ENCODE assay signal across 8 mouse cellular contexts in genomic region chr6:113078031-113078721, GRCm38 (mm10). TPM values are rescaled to one million over a fixed set of nuclear protein-coding genes. Genes with fewer than 3 reads are reported as not detected.
DNase-seq lines count a peak whose midpoint lies in the region; ATAC-seq and TF ChIP-seq lines count a peak whose summit lies in the region.

No protein-coding gene starts in this region.

- no peak for TF ChIP-seq CTCF in C2C12 (IDR thresholded peaks at IDR 0.05; ENCODE audit: control insufficient read depth, insufficient read depth, insufficient read length)
- no peak for TF ChIP-seq CTCF in kidney, postnatal 0 days (IDR thresholded peaks at IDR 0.05; ENCODE audit: low read depth)
- no peak for TF ChIP-seq CTCF in olfactory bulb, adult 2 months (IDR thresholded peaks at IDR 0.05; ENCODE audit: insufficient read depth, low read depth, low read length)

- H3ac ChIP-seq in C2C12 (ENCODE audit: control insufficient read depth, insufficient read length, low read depth) = peak overlapping the region; percentile 88

- peaks cover 32% of the 10 kb centered on the region for H3K36me3 ChIP-seq in C2C12 (ENCODE audit: control insufficient read depth, insufficient read depth)
- H3K36me3 ChIP-seq in heart, embryonic 11.5 days (ENCODE audit: control insufficient read depth, insufficient read depth, low read length) = no peaks in the 10 kb centered on the region
- no peaks in the 10 kb centered on the region for H3K36me3 ChIP-seq in kidney, postnatal 0 days (ENCODE audit: insufficient read depth, low read length)
- H3K36me3 ChIP-seq in liver, embryonic 16.5 days (ENCODE audit: control insufficient read depth, insufficient read depth) = no peaks in the 10 kb centered on the region

- WGBS in heart, embryonic 11.5 days (ENCODE audit: insufficient replicate concordance) = under 1% methylated on average over 18 of the region's 18 CpGs
- under 1% methylated on average over 18 of the region's 18 CpGs for WGBS in kidney, postnatal 0 days
- WGBS in liver, embryonic 16.5 days (ENCODE audit: insufficient replicate concordance) = under 1% methylated on average over 18 of the region's 18 CpGs
- WGBS in olfactory bulb, adult 2 months = 0% methylated on average over 18 of the region's 18 CpGs

- DNase-seq in adrenal gland, adult 18-20 months (ENCODE audit: low spot score in 2 of 2) = peak; percentile 28 to 32
- DNase-seq in embryo, embryonic 9.5 days (ENCODE audit: extremely low spot score) = peak; percentile 57
- peak; percentile 62 for DNase-seq in kidney, postnatal 0 days (ENCODE audit: low spot score)
- DNase-seq in thymus, postnatal 4 days = peak; percentile 39

- H3K79me3 ChIP-seq in C2C12 (ENCODE audit: low read depth) = peaks cover 83% of the 10 kb centered on the region

- no peaks in the 10 kb centered on the region for H3K27me3 ChIP-seq in C2C12 (ENCODE audit: control insufficient read depth, insufficient read depth, insufficient read length)
- H3K27me3 ChIP-seq in heart, embryonic 11.5 days (ENCODE audit: control insufficient read depth, insufficient read depth, low read length) = no peaks in the 10 kb centered on the region
- H3K27me3 ChIP-seq in kidney, postnatal 0 days (ENCODE audit: insufficient read depth, low read length) = no peaks in the 10 kb centered on the region
- no peaks in the 10 kb centered on the region for H3K27me3 ChIP-seq in liver, embryonic 16.5 days (ENCODE audit: control insufficient read depth, insufficient read depth, low read depth, low read length)

- no peak for ATAC-seq in heart, embryonic 11.5 days (replicated peaks; ENCODE audit: insufficient number of reproducible peaks, low FRiP score, low TSS enrichment)
- ATAC-seq in kidney, postnatal 0 days (replicated peaks; ENCODE audit: low FRiP score, low read depth) = no peak
- no peak for ATAC-seq in liver, embryonic 16.5 days (ENCODE audit: low read depth)

- H3K4me2 ChIP-seq in heart, embryonic 11.5 days = peak overlapping the region; percentile 90
- H3K4me2 ChIP-seq in kidney, postnatal 0 days (ENCODE audit: low read length) = peak overlapping the region; percentile 79
- H3K4me2 ChIP-seq in liver, embryonic 16.5 days (ENCODE audit: low read depth, low read length) = peak overlapping the region; percentile 56

- no peak for TF ChIP-seq POLR2A in olfactory bulb, adult 2 months (IDR thresholded peaks at IDR 0.05; ENCODE audit: insufficient read depth, low read depth, low read length)

- peak overlapping the region; percentile 96 for H3K9ac ChIP-seq in heart, embryonic 11.5 days (ENCODE audit: low read depth, low read length)
- peak overlapping the region; percentile 94 for H3K9ac ChIP-seq in kidney, postnatal 0 days (ENCODE audit: low read depth, low read length)
- H3K9ac ChIP-seq in liver, embryonic 16.5 days (ENCODE audit: low read depth, low read length) = peak overlapping the region; percentile 98

- peaks cover 23% of the 10 kb centered on the region for H3K4me1 ChIP-seq in heart, embryonic 11.5 days (ENCODE audit: control insufficient read depth, insufficient read depth, low read length)
- peaks cover 17% of the 10 kb centered on the region for H3K4me1 ChIP-seq in kidney, postnatal 0 days (replicated peaks; ENCODE audit: insufficient read depth, low read length)
- H3K4me1 ChIP-seq in liver, embryonic 16.5 days (ENCODE audit: control insufficient read depth, low read depth, low read length) = peaks cover 30% of the 10 kb centered on the region
- H3K4me1 ChIP-seq in olfactory bulb, adult 2 months (ENCODE audit: control insufficient read depth, insufficient read depth, low read length) = peaks cover 5% of the 10 kb centered on the region

- peak overlapping the region; percentile 97 for H3K4me3 ChIP-seq in C2C12 (ENCODE audit: insufficient read depth, poor library complexity, severe bottlenecking)
- H3K4me3 ChIP-seq in heart, embryonic 11.5 days (ENCODE audit: low read depth, low read length) = peak overlapping the region; percentile 74
- peak overlapping the region; percentile 78 for H3K4me3 ChIP-seq in kidney, postnatal 0 days (replicated peaks; ENCODE audit: low read depth, low read length)
- peak overlapping the region; percentile 90 for H3K4me3 ChIP-seq in liver, embryonic 16.5 days (ENCODE audit: low read depth, low read length)
- H3K4me3 ChIP-seq in olfactory bulb, adult 2 months (ENCODE audit: insufficient read depth, low read depth, low read length) = peak overlapping the region; percentile 96

- peaks cover 87% of the 10 kb centered on the region for H3K79me2 ChIP-seq in C2C12 (ENCODE audit: control insufficient read depth, insufficient read depth)

- peak overlapping the region; percentile 100 for H3K27ac ChIP-seq in heart, embryonic 11.5 days (ENCODE audit: low read depth, low read length)
- H3K27ac ChIP-seq in kidney, postnatal 0 days = peak overlapping the region; percentile 99
- H3K27ac ChIP-seq in liver, embryonic 16.5 days (ENCODE audit: low read length) = peak overlapping the region; percentile 100
- H3K27ac ChIP-seq in olfactory bulb, adult 2 months (ENCODE audit: insufficient read depth, low read depth, low read length) = peak overlapping the region; percentile 99

- no peaks in the 10 kb centered on the region for H3K9me3 ChIP-seq in heart, embryonic 11.5 days (replicated peaks; ENCODE audit: control insufficient read depth, low read length)
- H3K9me3 ChIP-seq in kidney, postnatal 0 days (replicated peaks; ENCODE audit: low read length) = no peaks in the 10 kb centered on the region
- no peaks in the 10 kb centered on the region for H3K9me3 ChIP-seq in liver, embryonic 16.5 days (replicated peaks; ENCODE audit: control insufficient read depth, low read length)

TF ChIP-seq in C2C12, 6 proteins besides CTCF, POLR2A, EP300 and RAD21:
- TF ChIP-seq FOSL1 (IDR thresholded peaks at IDR 0.05; ENCODE audit: insufficient read depth, low read length, poor library complexity, severe bottlenecking) (no peak), MYOD1 (IDR thresholded peaks at IDR 0.05; ENCODE audit: control insufficient read depth, insufficient read length, low read depth) (no peak), MYOG (IDR thresholded peaks at IDR 0.05; ENCODE audit: control insufficient read depth, extremely low read depth, insufficient read length) (no peak), USF1 (IDR thresholded peaks at IDR 0.05; ENCODE audit: low read depth) (no peak), MAX (IDR thresholded peaks at IDR 0.05) (no peak), CEBPB (IDR thresholded peaks at IDR 0.05; ENCODE audit: low read depth) (no peak)
TF ChIP-seq in C2C12: peak in this region for 0.

RNA-seq across cellular contexts. Expression of gene Setd5, which starts 1.0 kb away (rescaled TPM):
- polyA plus RNA-seq in C2C12 (2012; fragmentation: generic; extraction: Trizol) = 17.0 TPM
- total RNA-seq in adrenal gland, adult 18-20 months (2021) = 10 to 100 TPM; 72.2 to 86.2 TPM
- polyA plus RNA-seq in heart, embryonic 11.5 days (2014; fragmentation: Nextera tagmentation; extraction: Ambion mirVana) = 72.3 and 86.9 TPM in 2 replicates
- 46.4 and 50.3 TPM in 2 replicates for polyA plus RNA-seq in kidney, postnatal 0 days (2015; fragmentation: Nextera tagmentation; extraction: Ambion mirVana)
- polyA plus RNA-seq in liver, embryonic 16.5 days (2015; fragmentation: Nextera tagmentation; extraction: Ambion mirVana) = 18.4 and 20.1 TPM in 2 replicates
- 290 and 314 TPM in 2 replicates for polyA plus RNA-seq in olfactory bulb, adult 2 months (2012; ENCODE audit: insufficient read depth, insufficient read length, low replicate concordance, missing spikeins)

RNA-seq across cellular contexts. Expression of gene Thumpd3, which starts 32.2 kb away (rescaled TPM):
- polyA plus RNA-seq in C2C12 (2012; fragmentation: generic; extraction: Trizol) = 18.8 TPM
- 10 to 100 TPM; 38.6 to 40.9 TPM for total RNA-seq in adrenal gland, adult 18-20 months (2021)
- polyA plus RNA-seq in heart, embryonic 11.5 days (2014; fragmentation: Nextera tagmentation; extraction: Ambion mirVana) = 41.0 and 41.6 TPM in 2 replicates
- 41.5 and 42.1 TPM in 2 replicates for polyA plus RNA-seq in kidney, postnatal 0 days (2015; fragmentation: Nextera tagmentation; extraction: Ambion mirVana)
- 29.5 and 30.0 TPM in 2 replicates for polyA plus RNA-seq in liver, embryonic 16.5 days (2015; fragmentation: Nextera tagmentation; extraction: Ambion mirVana)
- not detected in 2 replicates for polyA plus RNA-seq in olfactory bulb, adult 2 months (2012; ENCODE audit: insufficient read depth, insufficient read length, low replicate concordance, missing spikeins)
